Mouse (Mus musculus) lung, postnatal 0 days (tissue): ENCODE data around the gene Nutf2.

ENCODE experiments used
- CTCF ChIP-seq: IDR thresholded peaks from 2 replicates; pipeline ENCODE4 v1.5.1; 2016; ENCODE audit warnings: antibody characterized with exemption, mild to moderate bottlenecking
- EP300 ChIP-seq: IDR thresholded peaks from 2 replicates; pipeline ENCODE4 v1.6.1; 2016; ENCODE audit warnings: antibody characterized with exemption, mild to moderate bottlenecking, control low read depth

DNA sequence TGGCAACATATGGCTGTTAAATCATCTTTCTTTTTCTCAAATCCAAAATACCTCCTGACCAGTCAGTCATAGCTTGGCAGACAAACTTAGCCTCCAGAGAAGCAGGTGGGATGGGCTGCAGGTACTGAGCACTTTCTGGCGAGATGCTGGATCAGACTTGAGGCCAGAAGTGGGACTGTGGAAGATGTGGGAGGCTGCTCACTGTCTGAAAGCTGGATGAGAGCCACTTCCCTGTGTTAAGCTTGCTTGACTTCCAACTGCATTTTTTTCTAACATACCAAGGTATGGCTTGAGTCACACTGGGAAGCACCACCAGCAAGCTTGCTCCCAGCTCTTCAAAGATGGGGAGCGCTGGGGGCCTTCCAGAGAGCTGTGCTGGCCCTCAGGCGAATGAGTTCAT is 64.7 kb downstream of the Nutf2 start:
- TF ChIP-seq CTCF: no peak
- TF ChIP-seq EP300: no peak
